Mouse (Mus musculus) right cerebral cortex, postnatal 25 days (tissue): Measurements from ENCODE around the gene Tstd1.

Experiments
- DNase-seq: peaks from one replicate; pipeline ENCODE4 v3.0.0; 2022

Gene Tstd1

DNA sequence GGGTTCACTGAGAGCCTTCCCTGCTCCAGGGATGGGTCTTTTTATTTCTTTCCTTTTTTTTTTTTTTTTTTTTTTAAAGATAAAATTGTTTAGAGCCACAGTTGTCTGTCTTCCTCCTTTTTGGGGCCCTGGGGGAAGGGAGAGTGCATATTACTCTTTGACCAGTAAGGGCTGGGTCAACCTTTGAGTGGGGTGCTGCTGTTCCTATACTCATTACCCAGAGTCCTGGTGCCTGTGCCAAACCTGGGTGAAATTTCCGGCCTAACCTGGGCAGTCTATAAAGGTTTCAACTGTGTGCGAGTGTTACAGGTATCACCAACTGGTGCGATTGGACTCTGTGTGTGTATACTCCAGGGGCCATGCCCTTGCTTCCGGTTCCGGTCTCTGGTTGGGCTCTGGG, at the start of gene Tstd1:
Tstd1 (plus strand) TSS at position 213 of the 400 bp plus-strand sequence.
- no peak for DNase-seq

DNA sequence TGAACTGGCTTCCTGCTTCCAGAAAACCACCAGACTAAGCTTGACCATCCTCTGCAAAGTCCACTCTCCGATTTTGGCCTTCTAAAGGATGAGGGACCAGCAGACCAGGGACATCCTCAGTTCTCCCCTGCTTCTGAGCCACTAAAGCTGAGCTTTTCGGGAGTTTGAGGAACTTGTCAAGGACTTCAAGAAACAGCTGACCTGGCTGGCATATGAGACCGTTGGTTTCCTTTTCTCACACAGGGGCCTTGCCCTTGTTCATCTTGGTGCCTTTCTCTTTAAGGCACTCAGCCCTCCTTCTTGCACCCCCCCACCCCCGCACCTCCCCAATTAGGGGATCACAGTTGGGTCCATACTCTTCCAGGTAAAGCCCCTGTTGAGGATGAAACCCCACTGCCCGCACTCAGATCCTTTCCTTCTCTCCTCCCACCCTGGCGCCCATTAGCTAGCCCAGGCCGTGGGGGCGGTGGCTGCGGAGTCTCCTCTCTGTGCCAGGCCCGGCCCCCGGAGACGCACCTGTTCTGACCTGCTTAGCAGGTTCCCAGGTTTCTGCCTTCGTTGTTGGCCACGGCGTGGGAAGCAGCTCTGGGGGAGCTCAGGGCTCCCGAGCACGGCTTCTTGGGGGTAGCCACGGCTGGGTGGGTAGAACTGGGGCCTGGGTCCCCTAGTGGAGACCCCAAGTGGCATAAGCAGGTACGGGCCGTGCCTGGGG, 48.7 kb upstream of the Tstd1 start, which contains the start of gene Nectin4:
Nectin4 (plus strand) TSS at position 255 of the 712 bp plus-strand sequence.
- DNase-seq = no peak

DNA sequence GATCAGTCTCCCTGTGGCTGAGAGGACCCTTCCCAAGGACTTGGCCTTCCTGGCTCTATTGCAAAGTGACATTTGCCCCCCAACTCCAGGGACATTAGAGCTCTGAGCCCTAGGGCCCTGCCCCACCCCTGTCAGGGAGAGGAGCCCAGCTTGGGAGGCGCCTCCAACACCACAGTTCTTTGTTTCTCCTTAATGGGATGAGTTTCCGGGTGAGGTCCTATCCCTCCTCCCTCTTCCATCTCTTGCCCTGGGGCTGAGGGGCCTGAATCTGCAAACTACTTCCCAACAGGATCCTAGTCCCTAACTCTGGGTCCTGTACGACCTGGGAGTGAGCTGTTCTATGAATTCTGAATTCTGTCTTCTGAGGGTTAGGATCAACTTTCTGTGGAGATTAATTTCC, 45.8 kb upstream of the Tstd1 start:
- DNase-seq = no peak

DNA sequence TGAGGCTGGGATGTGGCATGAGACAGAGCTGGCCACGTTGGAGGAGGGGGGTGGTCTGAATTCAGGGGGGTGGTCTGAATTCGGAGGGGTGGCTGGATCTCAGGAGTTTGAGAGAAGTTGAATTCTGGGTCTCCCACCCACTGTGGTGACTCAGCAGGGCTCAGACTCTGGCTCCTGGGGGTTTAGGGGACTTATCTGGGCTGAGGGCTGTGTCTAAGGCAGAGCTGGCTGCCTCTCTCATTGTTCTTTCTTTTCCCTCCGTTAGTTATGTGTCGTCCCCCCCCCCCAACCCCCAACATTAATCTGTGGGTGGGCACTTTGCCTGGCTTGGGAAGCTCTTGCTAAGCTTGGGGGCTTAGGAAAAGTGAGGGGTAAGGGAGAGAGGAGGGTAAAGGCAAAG, 44.7 kb upstream of the Tstd1 start:
- DNase-seq = no peak

DNA sequence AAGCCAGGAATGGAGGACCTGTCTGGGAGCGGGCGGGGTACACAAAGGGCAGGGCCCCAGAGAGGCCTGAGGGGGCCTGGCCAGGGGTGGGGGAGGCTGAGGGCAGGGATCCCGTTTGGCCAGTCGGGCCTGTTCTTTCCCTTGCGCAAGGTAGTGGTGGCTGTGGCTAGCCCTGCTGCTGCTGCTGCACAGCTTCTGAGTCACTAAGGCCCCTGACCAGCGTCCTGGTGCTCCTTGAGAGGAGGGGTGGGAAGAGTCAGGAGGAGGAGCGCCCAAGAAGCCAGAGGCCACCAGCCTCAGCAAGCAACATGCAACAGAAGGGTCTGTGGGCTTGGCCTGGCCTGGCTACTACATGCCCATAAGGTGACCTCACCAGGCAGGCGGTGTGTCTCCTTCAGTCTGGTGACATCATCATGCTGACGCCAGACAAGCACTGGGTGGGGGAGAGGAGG, 43.0 kb upstream of the Tstd1 start:
- DNase-seq = no peak

DNA sequence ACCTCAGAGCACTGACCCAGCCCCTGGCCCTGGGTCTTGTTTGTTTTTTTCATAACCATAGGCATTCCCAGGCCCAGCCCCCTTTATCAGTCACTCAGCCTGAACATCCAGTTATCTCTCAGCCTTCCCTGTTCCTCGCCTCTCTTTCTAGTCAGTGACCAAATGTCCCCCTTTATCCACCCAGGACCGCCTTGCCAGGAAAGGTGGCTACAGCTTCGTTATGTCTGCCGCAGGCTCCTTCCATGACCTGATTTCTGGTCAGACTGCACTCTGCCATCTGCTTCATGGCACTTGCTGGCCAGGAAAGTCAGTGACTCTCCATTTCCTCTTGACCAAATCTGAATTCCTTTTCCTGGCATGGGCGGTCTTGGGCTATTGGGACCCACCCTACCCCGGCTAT, 40.4 kb upstream of the Tstd1 start:
- no peak for DNase-seq

DNA sequence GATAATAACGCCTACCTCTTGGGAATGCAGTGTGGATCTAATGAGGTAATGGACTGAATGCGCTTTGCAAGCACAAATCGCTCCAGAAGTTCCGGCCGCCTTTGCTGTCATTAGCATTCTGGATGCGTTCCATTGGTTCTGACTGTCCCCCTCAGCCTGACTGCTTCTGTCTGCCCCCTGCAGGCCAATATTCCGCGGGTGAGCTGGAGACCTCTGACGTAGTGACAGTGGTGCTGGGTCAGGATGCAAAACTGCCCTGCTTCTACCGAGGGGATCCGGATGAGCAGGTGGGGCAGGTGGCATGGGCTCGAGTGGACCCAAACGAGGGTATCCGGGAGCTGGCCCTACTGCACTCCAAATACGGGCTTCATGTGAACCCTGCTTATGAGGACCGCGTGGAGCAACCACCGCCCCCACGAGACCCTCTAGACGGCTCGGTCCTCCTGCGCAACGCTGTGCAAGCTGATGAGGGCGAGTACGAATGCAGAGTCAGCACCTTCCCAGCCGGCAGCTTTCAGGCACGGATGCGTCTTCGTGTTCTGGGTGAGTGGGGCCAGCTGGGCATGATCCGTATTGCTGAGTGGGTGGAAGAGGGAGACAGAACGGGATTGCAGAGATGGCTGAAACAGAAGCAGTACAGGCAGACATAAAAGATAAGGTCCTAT, 38.6 kb upstream of the Tstd1 start:
- DNase-seq = peak; percentile 62

DNA sequence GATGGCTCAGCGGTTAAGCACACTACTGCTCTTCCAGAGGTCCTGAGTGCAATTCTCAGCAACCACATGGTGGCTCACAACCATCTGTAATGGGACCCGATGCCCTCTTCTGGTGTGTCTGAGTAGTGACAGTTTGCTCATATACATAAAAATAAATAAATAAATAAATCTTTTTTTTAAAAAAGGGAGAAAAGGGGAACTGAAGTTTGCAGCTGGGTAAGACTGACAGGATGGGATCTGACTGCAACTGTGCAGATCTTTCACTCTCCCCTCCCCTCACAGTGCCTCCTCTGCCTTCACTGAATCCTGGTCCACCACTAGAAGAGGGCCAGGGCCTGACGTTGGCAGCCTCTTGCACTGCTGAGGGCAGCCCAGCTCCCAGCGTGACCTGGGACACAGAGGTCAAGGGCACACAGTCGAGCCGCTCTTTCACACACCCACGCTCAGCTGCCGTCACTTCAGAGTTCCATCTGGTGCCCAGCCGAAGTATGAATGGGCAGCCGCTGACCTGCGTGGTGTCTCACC, 36.5 kb upstream of the Tstd1 start:
- no peak for DNase-seq

DNA sequence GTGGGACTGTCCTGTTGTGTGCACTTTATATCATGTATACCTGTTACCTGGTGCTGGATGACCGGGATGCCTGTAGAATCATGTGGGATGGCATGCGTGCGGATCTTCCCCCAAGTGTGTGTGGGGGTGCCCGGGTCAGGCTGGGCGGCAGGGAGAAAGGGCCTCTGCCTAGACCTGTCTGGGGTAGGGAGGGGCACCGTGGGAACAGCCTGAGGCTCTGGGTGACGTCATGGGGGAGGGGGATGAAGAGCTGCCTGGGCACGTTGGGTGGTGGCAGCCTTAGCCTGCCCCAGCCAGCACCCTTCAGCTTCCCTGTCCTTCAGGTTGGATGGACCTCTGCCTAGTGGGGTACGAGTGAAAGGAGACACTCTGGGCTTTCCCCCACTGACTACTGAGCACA, 34.3 kb upstream of the Tstd1 start:
- no peak for DNase-seq

DNA sequence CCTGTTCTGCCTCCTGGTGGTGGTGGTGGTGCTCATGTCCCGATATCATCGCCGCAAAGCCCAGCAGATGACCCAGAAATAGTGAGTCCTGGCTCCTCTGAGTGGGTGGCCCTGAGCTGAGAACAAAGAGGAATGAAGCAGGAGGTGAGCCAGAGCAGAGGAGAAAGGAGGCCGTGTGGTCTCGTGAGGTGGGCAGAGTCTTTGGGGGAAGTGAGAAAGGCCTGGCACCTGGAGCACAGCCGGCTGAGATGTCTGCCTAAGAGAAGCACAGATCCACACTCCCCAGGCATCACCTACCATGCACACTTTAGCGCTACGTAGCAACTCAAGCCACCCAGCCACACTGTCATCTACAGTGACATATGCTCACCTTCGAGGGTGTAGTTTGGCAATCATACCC, 33.5 kb upstream of the Tstd1 start:
- no peak for DNase-seq

- DNase-seq = no peak
These were observed 31.6 kb upstream of the Tstd1 start for GRCm38 (mm10) chr1:171387099-171387498.

- DNase-seq = peak; percentile 14
These were observed 30.1 kb upstream of the Tstd1 start, which contains the start of gene Arhgap30 for GRCm38 (mm10) chr1:171388376-171389102. TSS of gene Arhgap30 (plus strand) at chr1:171388954.

GRCm38 (mm10) chr1:171390101-171390500, 28.6 kb upstream of the Tstd1 start:
- no peak for DNase-seq

DNA sequence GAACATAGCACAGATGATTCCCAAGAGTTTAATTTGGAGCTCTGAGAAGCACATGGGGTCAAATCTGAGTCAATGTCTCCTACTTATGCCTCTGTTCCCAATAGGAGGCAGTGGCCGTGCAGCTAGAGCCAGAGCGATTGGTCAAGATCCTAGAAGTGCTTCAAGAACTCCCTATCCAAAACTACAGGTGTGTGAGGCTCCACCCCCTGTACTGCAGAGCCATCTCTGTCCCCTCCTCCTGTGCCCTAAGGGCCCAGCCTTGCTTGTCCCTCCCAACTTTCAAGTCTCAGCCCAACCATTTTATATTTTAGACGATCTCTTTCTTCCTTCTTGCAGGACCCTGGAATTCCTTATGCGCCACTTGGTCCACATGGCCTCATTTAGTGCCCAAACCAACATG, 16.9 kb upstream of the Tstd1 start:
- DNase-seq = no peak

GRCm38 (mm10) chr1:171402991-171403390, 15.7 kb upstream of the Tstd1 start:
- DNase-seq = no peak

DNA sequence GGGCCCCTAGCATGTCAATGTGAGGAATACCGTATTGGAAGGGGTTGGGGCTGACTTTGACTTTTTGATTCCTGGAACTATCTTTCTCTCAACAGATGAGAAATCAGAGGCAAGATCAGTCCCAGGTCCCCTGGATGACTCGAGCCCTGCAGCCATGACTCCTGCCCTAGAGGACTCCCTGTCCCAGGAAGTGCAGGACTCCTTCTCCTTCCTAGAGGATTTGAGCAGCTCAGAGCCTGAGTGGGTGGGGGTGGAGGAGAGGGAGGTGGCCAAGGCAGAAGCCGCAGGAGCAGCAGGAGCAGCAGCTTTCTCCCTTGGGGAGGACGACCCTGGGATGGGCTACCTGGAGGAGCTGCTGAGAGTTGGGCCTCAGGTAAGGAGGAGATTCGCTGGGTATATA, 11.4 kb upstream of the Tstd1 start:
- no peak for DNase-seq

GRCm38 (mm10) chr1:171410231-171410630, 8.4 kb upstream of the Tstd1 start:
- no peak for DNase-seq

DNA sequence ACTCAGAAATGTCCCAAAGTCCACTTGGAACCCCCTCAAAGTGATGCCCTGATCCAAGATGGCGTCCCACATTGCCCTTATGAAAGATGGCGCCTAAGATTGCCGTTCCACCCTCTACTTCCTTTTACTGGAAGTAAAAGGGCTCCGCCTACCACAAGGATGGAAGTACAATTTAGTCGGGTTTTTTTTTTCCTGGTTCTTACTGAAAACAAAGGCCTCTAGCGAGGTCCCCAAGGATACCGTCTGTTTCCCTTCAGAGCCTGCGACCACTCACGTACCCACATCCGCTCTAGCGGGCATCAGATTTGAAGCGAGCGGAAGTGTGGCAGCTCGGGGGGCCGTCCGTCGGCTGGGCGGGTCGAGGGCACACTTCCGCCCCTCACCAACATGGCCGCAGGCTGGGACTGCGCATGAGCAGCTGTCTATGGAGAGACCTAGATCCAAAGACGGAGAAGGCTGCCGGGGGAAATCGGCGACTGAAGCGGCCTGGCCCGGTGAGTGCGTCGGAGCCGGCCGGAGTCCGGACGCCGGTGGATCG, 7.7 kb upstream of the Tstd1 start, which contains the start of gene Usf1:
Usf1 (plus strand) TSS at position 367 of the 538 bp plus-strand sequence.
- peak; percentile 95 for DNase-seq

GRCm38 (mm10) chr1:171411492-171411941, 7.2 kb upstream of the Tstd1 start:
- no peak for DNase-seq

DNA sequence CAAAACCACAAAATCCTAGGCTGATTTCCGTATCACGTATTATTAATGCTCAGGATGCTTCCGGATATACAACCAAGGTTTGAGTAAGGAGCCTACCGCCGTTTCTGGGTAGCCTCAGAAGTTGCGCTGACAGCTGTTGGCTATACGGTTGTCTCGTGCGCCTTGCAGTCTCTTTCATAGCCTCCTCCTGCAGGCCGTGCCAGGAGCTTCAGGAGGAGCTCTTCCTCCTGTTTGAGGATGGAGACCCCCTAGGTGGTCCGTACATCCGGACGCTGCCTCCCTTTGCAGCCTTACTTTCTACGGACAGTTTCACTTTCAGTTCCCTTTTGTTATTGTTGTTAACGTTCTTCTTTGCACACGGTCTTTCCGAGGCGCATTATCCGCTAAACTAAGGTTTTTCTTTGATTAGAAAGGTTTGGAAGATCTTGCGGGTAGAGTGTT, 6.7 kb upstream of the Tstd1 start:
- peak; percentile 19 for DNase-seq

DNA sequence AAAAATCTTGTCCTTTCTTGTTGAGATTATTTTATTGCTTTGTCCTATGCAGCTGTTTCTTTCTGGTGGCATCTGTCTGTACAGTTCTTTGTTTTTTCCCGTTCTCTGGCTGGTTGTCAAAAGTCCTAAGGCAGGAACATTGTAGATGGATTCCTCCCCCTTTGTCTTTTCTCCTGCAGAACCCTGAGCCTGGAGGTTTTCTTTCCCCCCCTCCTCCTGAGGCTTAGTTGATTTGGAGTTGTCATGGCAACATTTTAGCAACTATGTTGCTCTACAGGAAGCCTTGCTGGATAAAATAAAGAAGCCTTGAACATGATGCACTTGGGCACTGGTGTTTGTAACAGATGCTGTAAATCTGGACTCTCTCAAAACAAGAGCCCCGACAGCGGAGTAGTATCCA, 6.2 kb upstream of the Tstd1 start:
- no peak for DNase-seq

DNA sequence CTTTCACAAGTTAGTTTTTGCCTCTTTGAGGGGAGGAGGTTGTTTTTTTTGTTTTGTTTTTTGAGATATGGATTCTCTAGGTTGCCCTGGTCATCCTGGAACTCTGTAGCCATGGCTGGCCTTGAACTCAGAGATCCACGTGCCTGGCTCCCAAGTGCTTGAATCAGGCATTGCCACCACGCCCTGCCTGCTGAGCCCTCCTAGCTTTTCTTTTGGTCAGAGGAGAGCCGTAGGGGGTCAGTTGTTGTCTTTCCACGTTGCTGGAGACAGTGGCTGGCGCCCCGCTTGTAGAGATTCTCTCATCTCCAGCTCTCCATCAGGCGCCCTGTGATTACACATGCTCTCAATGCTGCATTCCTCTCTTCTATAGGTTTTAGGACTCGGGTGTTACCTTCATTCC, 5.1 kb upstream of the Tstd1 start:
- DNase-seq = no peak

- DNase-seq = no peak
These were observed 715 bp downstream of the Tstd1 start for GRCm38 (mm10) chr1:171419291-171419882.
